Mouse (Mus musculus) urinary bladder, adult 18-20 months (tissue): ENCODE measurements around the gene Tmprss11g.

ENCODE experiments used
- DNase-seq, 2 experiments: peaks; one replicate each; pipeline ENCODE4 v3.0.0; 2022; ENCODE audit warnings: low spot score in 2 of 2, mixed read lengths in 2 of 2

Tmprss11g gene

GRCm38 (mm10) chr5:86518500-86518899 is at the start of gene Tmprss11g:
Tmprss11g (minus strand) TSS chr5:86518600.
- DNase-seq: no peak

- DNase-seq: no peak
Measured at GRCm38 (mm10) chr5:86546693-86547092, 28.3 kb upstream of the Tmprss11g start.

GRCm38 (mm10) chr5:86540601-86541000 is 22.2 kb upstream of the Tmprss11g start:
- no peak for DNase-seq

- no peak for DNase-seq
Measured at GRCm38 (mm10) chr5:86528725-86529124, 10.3 kb upstream of the Tmprss11g start.

GRCm38 (mm10) chr5:86511538-86511937 is 6.9 kb downstream of the Tmprss11g start:
- DNase-seq: no peak

GRCm38 (mm10) chr5:86493453-86493852 is 24.9 kb downstream of the Tmprss11g start:
- DNase-seq: no peak

- DNase-seq: no peak
Measured at GRCm38 (mm10) chr5:86482562-86482961, 35.8 kb downstream of the Tmprss11g start.

GRCm38 (mm10) chr5:86482031-86482430 is 36.4 kb downstream of the Tmprss11g start:
- DNase-seq: no peak

GRCm38 (mm10) chr5:86473859-86474258 is 44.5 kb downstream of the Tmprss11g start:
- DNase-seq: no peak

- no peak for DNase-seq
Measured at GRCm38 (mm10) chr5:86468890-86469289, 49.5 kb downstream of the Tmprss11g start, which contains the start of gene Tmprss11a. Tmprss11a (minus strand) TSS chr5:86468990.

- DNase-seq: no peak
Measured at GRCm38 (mm10) chr5:86439306-86439705, 79.1 kb downstream of the Tmprss11g start.

- no peak for DNase-seq
Measured at GRCm38 (mm10) chr5:86438548-86438947, 79.9 kb downstream of the Tmprss11g start.
